Mouse (Mus musculus) ES-Bruce4 (cell line): ENCODE measurements around the gene Map3k10.

Experiments used
- CTCF ChIP-seq: IDR thresholded peaks from one replicate; pipeline ENCODE4 v1.8.1; 2011; ENCODE audit warnings: low read depth, low read length
- EP300 ChIP-seq: IDR thresholded peaks from 2 replicates; pipeline ENCODE4 v1.6.1; 2011; ENCODE audit warnings: low read depth, low read length; ENCODE audit not compliant: insufficient read depth
- POLR2A ChIP-seq: IDR thresholded peaks from one replicate; pipeline ENCODE4 v1.8.1; 2011; ENCODE audit warnings: low read length; ENCODE audit not compliant: insufficient read depth

DNA sequence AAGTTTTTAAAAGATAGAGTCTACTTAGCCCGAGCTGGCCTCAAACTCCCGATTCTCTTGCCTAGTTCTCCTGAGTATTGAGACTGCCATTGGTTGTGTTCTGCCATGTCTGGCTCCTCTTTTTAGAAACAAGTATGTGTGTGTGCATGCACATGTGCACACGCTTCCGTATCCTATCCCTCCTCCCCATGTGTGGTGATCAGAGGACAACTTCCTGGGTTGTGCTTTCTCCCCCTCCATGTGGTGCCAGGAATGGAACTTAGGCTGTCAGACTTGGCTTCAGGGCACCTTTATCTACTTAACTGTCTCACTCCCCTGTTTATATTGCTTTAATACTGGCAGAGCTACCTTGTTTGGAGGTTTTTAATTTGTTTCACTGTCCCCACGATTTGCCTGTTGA, 10.8 kb upstream of the Map3k10 start:
- TF ChIP-seq CTCF (no peak), POLR2A (no peak), EP300 (no peak)
